9 mouse cellular contexts compared by ENCODE assay signal in the genomic region with DNA sequence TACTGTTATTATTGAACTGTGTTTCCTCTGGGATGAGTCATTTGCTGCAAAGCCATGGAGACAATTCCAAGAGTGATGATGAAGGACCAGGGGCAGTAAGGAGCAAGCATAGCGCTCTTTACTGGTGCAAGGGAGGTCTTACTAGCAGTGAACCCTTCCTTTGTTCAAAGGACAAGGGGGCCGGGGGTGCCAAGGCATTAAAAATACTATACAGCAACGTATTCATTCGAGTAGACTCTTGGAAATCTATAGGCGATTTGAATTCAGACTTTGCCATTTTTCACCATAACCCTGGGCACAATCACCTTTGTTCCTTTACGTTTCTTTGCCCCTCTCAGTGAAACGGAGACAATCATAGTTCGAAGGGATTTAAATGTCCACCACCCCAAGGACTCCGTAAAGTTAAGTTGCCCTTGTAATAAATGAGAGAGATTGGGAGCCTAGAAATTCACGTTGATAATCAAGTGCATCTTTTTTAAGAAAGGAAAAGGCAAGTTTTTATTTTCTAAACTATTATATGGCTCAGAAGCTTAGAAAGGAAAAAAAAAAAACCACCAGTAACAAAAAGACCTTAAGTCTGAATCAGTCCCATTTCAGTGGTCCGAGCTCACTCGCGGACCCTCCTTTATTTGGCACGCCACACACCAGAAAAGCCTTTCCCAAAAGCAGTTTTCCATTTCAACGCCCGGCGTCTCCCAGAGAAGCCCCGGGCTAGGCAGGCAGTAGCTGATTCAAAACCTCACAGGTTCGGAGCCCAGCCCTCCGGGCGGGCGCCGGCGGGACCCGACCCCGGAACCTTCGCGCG. TPM values are rescaled to one million over a fixed set of nuclear protein-coding genes. Genes with fewer than 3 reads are reported as not detected.
DNase-seq lines count a peak whose midpoint lies in the region; ATAC-seq lines count a peak whose summit lies in the region.
"Had no signal": no experiment of that assay in that cellular context is flagged by ENCODE, and none has a peak within 500 bp of the region (broad histone marks: within the 10 kb centered on the region; RNA-seq: fewer than 3 reads in every experiment).

No protein-coding gene starts in this region.

- no peaks in the 10 kb centered on the region for H3K36me3 ChIP-seq in hindbrain, embryonic 12.5 days
- H3K36me3 ChIP-seq in macrophage (ENCODE audit: inconsistent target) = no peaks in the 10 kb centered on the region

- intact Hi-C loops in gastrocnemius, postnatal 36 days (cut with DNase I) = loop anchor here (5.0 kb wide), 1 partner anchor 86 kb away; no protein-coding TSS in a partner anchor
- intact Hi-C loops in gastrocnemius, postnatal 14 days (cut with DNase I; ENCODE audit: low total_unique reads) = no loop called here

- H3K4me3 ChIP-seq in hindbrain, embryonic 12.5 days = peak overlapping the region; percentile 87
- peak overlapping the region; percentile 15; the same call in 1 of the 2 replicates for H3K4me3 ChIP-seq in macrophage (ENCODE audit: inconsistent target)

- peak overlapping the region; percentile 94 for H3K27ac ChIP-seq in hindbrain, embryonic 12.5 days
- H3K27ac ChIP-seq in macrophage = no peak overlapping the region

- H3K27me3 ChIP-seq in hindbrain, embryonic 12.5 days = no peaks in the 10 kb centered on the region
- H3K27me3 ChIP-seq: Patski had no signal

- WGBS in hindbrain, embryonic 12.5 days = 7% methylated on average over 29 of the region's 29 CpGs
- WGBS in macrophage (ENCODE audit: missing documents) = 20% methylated on average over 29 of the region's 29 CpGs

- peak; percentile 36 to 45 for DNase-seq in gastrocnemius, postnatal 36 days
- DNase-seq in gastrocnemius, postnatal 14 days = no peak
- peak; percentile 42 to 65 for DNase-seq in thymus, postnatal 10 days (ENCODE audit: low spot score in 2 of 2)
- no peak for DNase-seq in thymus, postnatal 25 days
- no peak for DNase-seq in ovary, adult 18-20 months (ENCODE audit: low spot score)
- no peak for DNase-seq in gastrocnemius, postnatal 25 days

- peaks cover 21% of the 10 kb centered on the region for H3K4me1 ChIP-seq in hindbrain, embryonic 12.5 days

- no peak for ATAC-seq in hindbrain, embryonic 12.5 days (ENCODE audit: low FRiP score)

- H3K79me2 ChIP-seq in macrophage (ENCODE audit: inconsistent target) = no peaks in the 10 kb centered on the region

- no peaks in the 10 kb centered on the region for H3K9me3 ChIP-seq in hindbrain, embryonic 12.5 days (replicated peaks)

- peak overlapping the region; percentile 77 for H3K4me2 ChIP-seq in hindbrain, embryonic 12.5 days (replicated peaks)

- peak overlapping the region; percentile 92 for H3K9ac ChIP-seq in hindbrain, embryonic 12.5 days

RNA-seq across cellular contexts. Expression of a gene that starts 0.6 kb away (rescaled TPM):
- 1 to 10 TPM; 8.7 to 9.2 TPM for total RNA-seq in gastrocnemius, postnatal 36 days (2021)
- total RNA-seq in gastrocnemius, postnatal 14 days (2021) = 10 to 100 TPM; 14.5 to 17.3 TPM
- polyA plus RNA-seq in hindbrain, embryonic 12.5 days (2016; fragmentation: Nextera tagmentation; extraction: Ambion mirVana) = 49.4 and 50.9 TPM in 2 replicates
- total RNA-seq in macrophage (2018; cell fraction: chromatin; rRNA removed) = 10 to 100 TPM in 20 of 26 experiments, 1 to 10 TPM in 6; 5.0 to 54.7 (median 13.7) TPM
- total RNA-seq in macrophage (2018; cell fraction: cytosol; rRNA removed) = 1 to 10 TPM; 1.4 to 3.9 (median 2.7) TPM
- 10 to 100 TPM in 5 of 26 experiments, 1 to 10 TPM in 21; 2.0 to 22.0 (median 4.9) TPM for total RNA-seq in macrophage (2018; cell fraction: nucleus; rRNA removed)
- polyA plus RNA-seq in macrophage (2018) = 0.98 to 4.1 TPM (median 3.2 TPM) in 3 replicates
- 1 to 10 TPM; 9.1 to 9.8 TPM for total RNA-seq in gastrocnemius, postnatal 25 days (2021)

Comparison
In these comparisons a context has a peak if more than half of its experiments do, and no peak if none do; other contexts are left out.
1. DNase-seq: peak in gastrocnemius, postnatal 36 days (2 of 2) and thymus, postnatal 10 days (2 of 2); none in gastrocnemius, postnatal 14 days (single experiment), thymus, postnatal 25 days (single experiment), ovary, adult 18-20 months (single experiment) and gastrocnemius, postnatal 25 days (single experiment).